Mouse (Mus musculus) layer of hippocampus, adult 8-10 months (tissue): Measurements from ENCODE around the gene Vmn2r113. TPM values are rescaled to one million over a fixed set of nuclear protein-coding genes. Genes with fewer than 3 reads are reported as not detected.
"Not testable (repeated sequence)": the region's sequence is repeated elsewhere in the genome, so short reads cannot be mapped to it uniquely, and the experiment has no call there.

Source experiments
- DNase-seq, 2 experiments: peaks; one replicate each; pipeline ENCODE4 v3.0.0; 2022; ENCODE audit warnings: low spot score in 2 of 2
- total RNA-seq, 4 experiments: library from RNA; stranded (reverse); gene quantifications; 2 replicates each; pipeline ENCODE4 v1.2.4; 2022

The Vmn2r113 gene
- not detected for total RNA-seq

DNA sequence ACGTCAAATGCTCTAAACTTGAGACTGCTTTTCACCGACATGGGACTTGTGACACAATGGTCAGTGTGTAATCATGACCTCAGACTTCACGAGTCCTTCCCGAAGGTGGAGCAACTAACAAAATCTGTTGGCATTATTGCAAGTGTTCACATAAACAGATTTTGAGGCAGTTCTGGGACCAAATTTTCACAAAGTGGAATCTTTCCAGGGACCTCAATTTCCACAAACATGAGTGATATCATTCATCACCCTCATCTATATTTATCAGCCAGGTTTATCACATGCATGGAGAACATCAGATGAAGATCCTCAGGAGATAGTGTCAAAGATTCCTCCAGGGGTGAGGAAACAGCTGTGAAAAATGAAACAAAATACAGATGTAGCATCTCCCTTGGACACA is at the start of gene Vmn2r113:
Vmn2r113 (plus strand) TSS at position 301 of the 400 bp plus-strand sequence.
- not testable (repeated sequence) for DNase-seq

Other genes starting within 250 kb of the Vmn2r113 start
- 10 to 100 TPM; 10.5 to 13.3 (median 11.9) TPM for gene Zfp945, start 75.8 kb upstream of the Vmn2r113 start, total RNA-seq
- not detected for gene Vmn2r-ps130, start 118.2 kb downstream of the Vmn2r113 start, total RNA-seq